Mouse (Mus musculus) CD8-positive naive resting alpha-beta T cell, adult 2 months (primary cell): ENCODE measurements around the gene Tmem274.
"Not testable (repeated sequence)": the region's sequence is repeated elsewhere in the genome, so short reads cannot be mapped to it uniquely, and the experiment has no call there.

Source experiments
- DNase-seq, 2 experiments: peaks; one replicate each; pipeline ENCODE4 v3.0.0; 2022; ENCODE audit warnings: low read depth in 2 of 2, low spot score in 2 of 2

The Tmem274 gene

DNA sequence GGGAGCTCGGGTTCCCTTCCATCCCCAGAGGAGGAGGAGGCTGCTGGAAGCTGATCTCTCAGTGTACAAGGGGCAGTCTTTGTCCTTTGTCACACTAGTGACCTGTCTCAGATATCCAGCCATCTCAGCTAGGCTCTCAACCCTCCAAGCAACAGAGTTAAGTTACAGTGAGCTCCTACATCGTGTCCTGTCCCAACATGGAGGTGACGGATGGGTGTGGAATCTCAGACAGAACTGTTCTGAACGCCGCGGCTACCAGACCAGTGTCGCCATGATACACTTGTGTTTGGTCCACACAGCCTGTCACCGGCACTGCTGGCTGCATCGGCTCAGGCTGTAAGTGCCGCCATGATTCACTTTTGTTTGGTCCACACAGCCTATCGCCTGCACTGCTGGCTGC, at the start of gene Tmem274:
Gene Tmem274 (plus strand): TSS at position 301 of the 400 bp plus-strand sequence.
- no peak for DNase-seq

DNA sequence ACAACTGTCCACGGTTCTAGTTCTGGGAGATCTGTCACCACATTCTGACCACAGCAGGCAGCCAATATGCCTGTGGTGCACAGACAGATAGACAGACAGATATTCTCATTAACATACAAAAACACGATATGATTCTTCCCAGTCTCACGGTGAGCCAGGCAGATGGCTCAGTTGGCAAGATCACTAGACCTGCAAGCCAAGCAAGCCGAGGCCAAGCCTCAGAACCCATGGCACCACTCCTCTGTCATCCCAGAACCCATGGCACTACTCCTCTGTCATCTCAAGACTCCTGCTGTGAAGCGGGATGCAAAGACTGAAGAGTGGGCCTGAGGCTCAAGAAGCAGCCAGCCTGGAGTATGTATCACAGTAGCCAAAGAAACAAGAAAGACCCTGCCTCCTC, 47.6 kb upstream of the Tmem274 start:
- DNase-seq: no peak

DNA sequence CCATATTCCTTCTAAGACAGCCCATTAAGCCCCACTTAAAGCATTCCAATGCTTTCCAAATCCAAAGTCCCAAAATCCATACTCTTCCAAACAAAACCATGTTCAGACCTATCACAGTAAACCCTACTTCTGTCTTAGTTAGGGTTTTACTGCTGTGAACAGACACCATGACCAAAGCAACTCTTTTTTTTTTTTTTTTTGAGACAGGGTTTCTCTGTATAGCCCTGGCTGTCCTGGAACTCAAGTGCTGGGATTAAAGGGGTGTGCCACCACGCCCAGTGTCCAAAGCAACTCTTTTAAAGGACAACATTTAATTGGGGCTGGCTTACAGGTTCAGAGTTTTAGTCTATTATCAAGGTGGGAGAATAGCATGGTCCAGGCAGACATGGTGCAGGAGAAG, 45.3 kb upstream of the Tmem274 start:
- DNase-seq: not testable (repeated sequence)

GRCm38 (mm10) chr4:149440576-149440975, 36.6 kb upstream of the Tmem274 start:
- no peak for DNase-seq

- no peak for DNase-seq
These were observed 34.7 kb upstream of the Tmem274 start for GRCm38 (mm10) chr4:149442436-149442835.

DNA sequence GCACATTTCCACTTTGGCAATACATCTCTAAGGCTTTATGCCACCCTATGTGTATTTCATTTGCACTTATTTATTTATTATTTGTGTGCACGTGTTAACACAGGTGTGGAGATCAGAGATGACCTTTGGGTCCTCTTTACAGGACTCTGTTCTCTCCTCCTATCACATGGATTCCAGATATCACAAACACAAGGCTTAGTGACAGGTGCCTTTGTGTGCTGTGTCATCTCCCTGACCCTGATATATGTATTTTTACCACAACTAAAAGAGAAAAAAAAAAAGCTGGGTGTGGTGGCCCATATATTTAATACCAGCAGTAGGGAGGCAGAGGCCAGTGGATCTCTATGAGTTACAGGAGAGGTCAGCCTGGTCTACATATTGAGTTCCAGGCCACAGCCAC, 32.7 kb upstream of the Tmem274 start:
- no peak for DNase-seq

- peak; percentile 71 to 77 for DNase-seq
These were observed 32.0 kb upstream of the Tmem274 start for GRCm38 (mm10) chr4:149444964-149445701.

DNA sequence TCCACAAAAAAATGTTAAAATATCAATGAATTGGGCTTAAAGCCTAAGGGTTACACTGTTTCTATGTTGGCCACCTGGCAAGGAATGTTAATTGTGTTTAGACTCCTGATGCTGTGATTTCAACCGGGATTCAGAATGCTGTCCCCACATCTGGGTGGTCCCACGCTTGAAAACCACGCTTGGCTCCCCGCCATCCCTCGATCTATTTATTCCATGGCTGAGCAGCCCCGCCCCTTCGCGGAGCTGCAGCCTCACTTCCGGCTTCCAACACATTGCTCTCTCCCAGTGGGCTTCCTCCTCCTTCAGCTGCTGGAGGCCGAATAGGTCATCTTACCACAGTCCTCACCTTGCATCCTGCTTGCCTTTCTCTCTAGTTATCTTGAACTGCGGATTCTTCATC, 31.3 kb upstream of the Tmem274 start:
- no peak for DNase-seq

DNA sequence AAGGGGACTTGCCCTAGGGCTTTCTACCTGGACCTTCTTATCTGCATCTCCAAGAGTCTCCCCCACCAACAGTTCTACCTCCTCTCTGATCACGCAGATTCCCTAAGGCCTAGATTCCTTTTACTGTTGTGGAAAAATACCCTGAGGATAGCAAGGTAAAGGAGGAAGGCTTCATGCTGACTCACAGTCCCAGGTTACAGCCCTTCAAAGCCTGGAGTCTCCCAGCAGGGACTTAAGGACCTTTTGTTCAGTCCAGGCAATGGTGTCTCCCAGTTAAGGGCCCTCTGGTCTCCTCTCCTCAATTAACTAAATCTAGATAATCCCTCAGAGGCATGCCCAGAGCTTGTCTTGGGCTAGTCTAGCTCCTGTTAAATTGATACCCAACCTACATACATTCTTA, 30.9 kb upstream of the Tmem274 start:
- DNase-seq: no peak

GRCm38 (mm10) chr4:149450636-149451035, 26.5 kb upstream of the Tmem274 start:
- DNase-seq: no peak

GRCm38 (mm10) chr4:149453656-149454055, 23.5 kb upstream of the Tmem274 start:
- DNase-seq: peak; percentile 56 to 70

DNA sequence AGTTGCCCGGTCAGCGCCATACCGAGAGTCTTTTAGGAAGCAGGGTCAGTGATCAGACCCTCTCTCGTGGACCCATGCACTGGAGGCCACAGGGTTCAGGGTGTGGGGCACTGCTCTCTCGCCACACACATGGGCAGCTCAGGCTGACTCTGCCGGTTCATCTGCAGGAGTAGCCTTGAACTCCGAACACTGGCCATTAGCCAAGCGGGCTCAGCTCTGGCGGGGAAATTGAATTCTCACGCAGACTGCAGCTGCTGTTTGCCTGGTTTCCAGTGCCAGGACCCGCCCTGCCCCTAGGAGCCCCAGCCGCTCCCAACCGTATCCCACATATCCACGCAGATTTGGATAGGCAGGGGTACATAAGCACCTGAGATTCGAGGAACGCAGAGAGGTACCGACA, 22.9 kb upstream of the Tmem274 start:
- no peak for DNase-seq

DNA sequence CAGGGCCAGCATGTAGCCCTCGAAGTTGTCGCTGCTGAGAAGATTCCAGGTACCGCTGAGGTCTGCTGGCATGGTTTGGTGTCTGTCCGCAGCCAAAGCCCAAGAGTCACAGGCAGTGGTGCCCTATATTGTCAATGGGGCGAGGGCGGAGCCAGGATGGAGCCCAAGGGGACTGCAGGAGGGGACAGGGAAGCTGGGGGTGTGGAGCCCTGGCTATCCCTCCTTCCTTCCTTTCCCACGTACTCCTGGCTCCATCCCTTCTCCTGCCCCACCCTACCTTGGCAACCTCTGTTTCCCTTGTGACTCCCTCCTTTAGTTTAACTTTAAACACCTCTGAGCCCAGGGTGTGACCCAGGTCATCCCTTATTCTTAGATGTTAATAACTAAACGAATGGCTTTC, 22.3 kb upstream of the Tmem274 start, which contains the start of gene Rbp7:
Gene Rbp7 (minus strand): TSS at position 100 of the 400 bp plus-strand sequence.
- no peak for DNase-seq

- not testable (repeated sequence) for DNase-seq
These were observed 20.0 kb upstream of the Tmem274 start for GRCm38 (mm10) chr4:149457163-149457562.

GRCm38 (mm10) chr4:149457831-149458430, 19.2 kb upstream of the Tmem274 start:
- DNase-seq: no peak

DNA sequence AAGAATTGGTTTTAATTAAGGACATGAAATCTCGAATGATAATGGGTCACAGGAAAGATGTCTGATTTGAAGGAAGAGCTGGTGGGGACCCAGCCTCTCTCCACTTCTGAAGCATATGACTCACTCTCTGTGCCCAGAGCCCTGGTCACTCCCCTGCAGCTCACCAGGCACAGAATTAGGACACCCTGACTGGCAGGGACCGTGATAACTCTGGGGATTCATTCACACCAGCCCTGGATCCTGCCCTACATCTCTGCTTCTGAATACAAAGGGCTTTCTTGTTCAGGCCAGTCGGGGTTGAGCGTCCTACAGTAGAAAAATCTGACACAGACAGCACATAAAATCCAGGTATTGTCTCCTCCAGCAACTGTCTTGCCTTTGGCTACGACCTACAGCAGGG, 18.7 kb upstream of the Tmem274 start:
- no peak for DNase-seq

DNA sequence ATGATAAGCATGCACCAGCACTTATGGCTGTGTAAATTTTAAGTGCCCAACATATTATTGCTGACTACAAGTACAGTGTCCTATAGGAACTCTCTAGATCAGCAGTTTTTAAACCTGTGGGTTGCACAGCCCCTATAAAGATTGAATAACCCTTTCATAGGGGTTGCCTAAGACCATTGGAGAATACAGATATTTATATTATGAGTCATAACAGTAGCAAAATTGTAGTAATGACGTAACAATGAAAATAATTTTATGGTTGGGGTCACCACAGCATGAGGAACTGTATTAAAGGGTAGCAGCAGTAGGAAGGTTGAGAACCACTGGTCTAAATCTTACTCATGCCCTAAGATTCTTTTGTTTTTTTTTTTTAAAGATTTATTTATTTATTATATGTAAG, 17.8 kb upstream of the Tmem274 start:
- no peak for DNase-seq

DNA sequence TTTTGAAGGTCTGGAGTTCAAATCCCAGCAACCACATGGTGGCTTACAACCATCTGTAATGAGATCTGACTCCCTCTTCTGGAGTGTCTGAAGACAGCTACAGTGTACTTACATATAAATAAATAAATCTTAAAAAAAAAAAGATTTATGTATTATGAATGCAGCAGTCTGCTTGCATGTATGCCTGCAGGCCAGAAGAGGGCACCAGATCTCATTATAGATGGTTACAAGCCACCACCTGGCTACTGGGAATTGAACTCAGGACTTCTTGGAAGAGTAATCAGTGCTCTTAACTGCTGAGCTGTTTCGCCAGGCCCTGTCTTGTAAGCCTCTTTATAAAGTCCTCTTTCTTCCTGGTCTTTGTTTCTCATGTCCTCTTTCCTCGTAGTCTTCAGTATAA, 16.7 kb upstream of the Tmem274 start:
- DNase-seq: not testable (repeated sequence)

- DNase-seq: no peak
These were observed 15.4 kb upstream of the Tmem274 start for GRCm38 (mm10) chr4:149461579-149462304.

GRCm38 (mm10) chr4:149462305-149462971, 14.7 kb upstream of the Tmem274 start:
- no peak for DNase-seq

GRCm38 (mm10) chr4:149463435-149463950, 13.7 kb upstream of the Tmem274 start:
- no peak for DNase-seq
